Mouse (Mus musculus): ENCODE results near the gene Ism1.

GRCm38 (mm10) chr2:139634506-139634905 is 43.5 kb upstream of the Ism1 start:
- TF ChIP-seq CTCF (IDR thresholded peaks at IDR 0.05; ENCODE audit: low read depth) = no peak
- TF ChIP-seq EP300 (IDR thresholded peaks at IDR 0.05; ENCODE audit: low read depth) = no peak
